Mouse (Mus musculus) cortical plate, adult 2 months (tissue): ENCODE data around the gene Gm20821. TPM values are rescaled to one million over a fixed set of nuclear protein-coding genes. Genes with fewer than 3 reads are reported as not detected.
"Not testable (repeated sequence)": the region's sequence is repeated elsewhere in the genome, so short reads cannot be mapped to it uniquely, and the experiment has no call there.

Source experiments
- H3K27ac ChIP-seq: fragments of 200-500 bp; 2 replicates; pipeline ENCODE4 v1.5.1; 2012; ENCODE audit warnings: low read length, control low read depth, inconsistent platforms; ENCODE audit not compliant: insufficient read depth
- H3K4me1 ChIP-seq: fragments of 200-500 bp; 2 replicates; pipeline ENCODE4 v1.6.1; 2011; ENCODE audit warnings: low read length; ENCODE audit not compliant: control insufficient read depth, insufficient read depth
- H3K4me3 ChIP-seq: fragments of 200-500 bp; 2 replicates; pipeline ENCODE4 v1.5.1; 2011; ENCODE audit warnings: mild to moderate bottlenecking, low read length, control low read depth; ENCODE audit not compliant: insufficient read depth
- polyA plus RNA-seq: library from polyadenylated mRNA; depleted of rRNA; stranded (reverse); fragments of >200 nt; gene quantifications from 2 replicates; pipeline ENCODE4 v1.2.3, GENCODE M21; 2012; rRNA removed

Gene Gm20821
- polyA plus RNA-seq, result not detected in 2 replicates

DNA sequence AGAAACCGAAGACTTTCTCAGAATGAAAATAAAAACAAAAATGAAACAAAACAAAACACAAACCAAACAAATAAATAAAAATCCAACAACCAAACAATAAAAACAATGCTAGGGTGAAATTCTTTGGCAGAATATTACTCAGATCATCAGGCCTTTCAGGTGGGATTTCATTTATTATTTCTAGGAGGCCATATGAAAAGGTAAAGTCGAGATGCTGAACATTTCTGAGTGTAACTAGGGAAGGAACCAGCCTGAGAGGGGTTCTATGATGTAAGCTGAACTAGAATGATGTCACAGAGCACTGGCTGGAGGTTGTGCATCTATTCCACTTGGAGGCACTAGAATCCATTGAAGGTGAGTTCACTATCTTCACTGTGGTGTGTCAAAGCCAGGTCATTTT, at the start of gene Gm20821:
Gm20821 (plus strand) TSS at position 301 of the 400 bp plus-strand sequence.
- H3K4me1 ChIP-seq, H3K27ac ChIP-seq, H3K4me3 ChIP-seq: not testable (repeated sequence)
